Mouse (Mus musculus): ENCODE data around the gene Lxn. TPM values are rescaled to one million over a fixed set of nuclear protein-coding genes. Genes with fewer than 3 reads are reported as not detected.

Lxn gene
- total and polyA plus RNA-seq, 3 experiments, result 30.6 to 92.3 (median 44.2) TPM

DNA sequence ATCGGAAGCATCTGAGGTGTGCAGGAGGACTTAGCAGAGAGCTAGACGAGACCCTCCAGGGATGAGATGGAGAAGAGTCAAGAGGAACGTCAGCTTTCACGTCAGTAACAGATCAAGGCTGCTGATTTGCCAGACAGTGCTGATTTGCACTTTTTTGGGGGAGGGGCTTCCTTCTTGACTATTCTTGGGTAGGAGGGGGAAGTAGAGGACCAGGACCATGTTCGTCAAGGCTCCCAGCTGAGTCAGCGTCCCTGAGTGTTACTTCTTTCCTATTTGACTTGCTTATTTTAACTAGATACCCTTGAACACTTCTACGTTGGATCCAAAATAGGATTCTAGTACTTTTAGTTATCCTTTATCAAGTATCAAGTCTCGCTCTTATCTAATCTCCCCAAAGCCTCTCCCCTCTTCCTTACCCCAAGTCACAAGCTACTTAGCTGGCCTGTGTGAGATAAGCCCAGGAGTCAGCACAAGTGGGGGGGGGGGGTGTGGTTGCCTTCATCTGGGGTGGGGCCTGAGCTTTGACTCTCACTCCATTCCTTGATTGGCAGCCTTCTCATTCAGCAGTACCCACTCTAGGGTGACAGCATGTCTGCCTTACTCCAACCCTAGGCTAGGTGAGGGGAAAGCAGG, 35.2 kb upstream of the Lxn start:
- Histone ChIP-seq H3K4me1 (ENCODE audit: insufficient read depth, low read depth, low read length) (peaks cover 27% of the 10 kb centered on the region), H3K4me3 (ENCODE audit: low read depth, low read length) (peak overlapping the region; percentile 59; the same call in 1 of the 2 replicates), H3K36me3 (replicated peaks) (no peaks in the 10 kb centered on the region), H3K9me3 (replicated peaks) (peaks cover 3% of the 10 kb centered on the region; the same call in 1 of the 2 replicates), H3K27me3 (ENCODE audit: insufficient read depth, low read length) (no peaks in the 10 kb centered on the region; the same call in 1 of the 2 replicates)
- DNase-seq (ENCODE audit: low spot score) (peak; percentile 39), ATAC-seq (ENCODE audit: extremely low read depth, insufficient number of reproducible peaks, low FRiP score, poor library complexity, severe bottlenecking) (peak; percentile 72)
- TF ChIP-seq GATA1 (IDR thresholded peaks at IDR 0.05; ENCODE audit: borderline replicate concordance, low read length) (no peak), TAL1 (conservative IDR thresholded peaks at IDR 0.05; ENCODE audit: low read depth, low read length) (peak; percentile 37; the same call in 1 of the 2 replicates), GATA2 (IDR thresholded peaks at IDR 0.05; ENCODE audit: borderline replicate concordance, low read depth, low read length) (no peak), POLR2AphosphoS5 (IDR thresholded peaks at IDR 0.05; ENCODE audit: insufficient replicate concordance, low read depth, low read length) (no peak)

- no peak for DNase-seq (ENCODE audit: low spot score)
- H3K4me3 ChIP-seq (ENCODE audit: low read depth, low read length), result no peak overlapping the region
- H3K9me3 ChIP-seq (replicated peaks), result peaks cover 3% of the 10 kb centered on the region; the same call in 1 of the 2 replicates
- H3K36me3 ChIP-seq (replicated peaks), result no peaks in the 10 kb centered on the region
- no peak for TF ChIP-seq CTCF (IDR thresholded peaks at IDR 0.05; ENCODE audit: low read depth, low read length)
- TF ChIP-seq TAL1 (conservative IDR thresholded peaks at IDR 0.05; ENCODE audit: low read depth, low read length), result no peak
- no peak for TF ChIP-seq GATA2 (IDR thresholded peaks at IDR 0.05; ENCODE audit: borderline replicate concordance, low read depth, low read length)
- TF ChIP-seq GATA1 (IDR thresholded peaks at IDR 0.05; ENCODE audit: borderline replicate concordance, low read length), result no peak
- no peak for TF ChIP-seq POLR2AphosphoS5 (IDR thresholded peaks at IDR 0.05; ENCODE audit: insufficient replicate concordance, low read depth, low read length)
- peaks cover 27% of the 10 kb centered on the region for H3K4me1 ChIP-seq (ENCODE audit: insufficient read depth, low read depth, low read length)
- no peaks in the 10 kb centered on the region; the same call in 1 of the 2 replicates for H3K27me3 ChIP-seq (ENCODE audit: insufficient read depth, low read length)
- ATAC-seq (ENCODE audit: extremely low read depth, insufficient number of reproducible peaks, low FRiP score, poor library complexity, severe bottlenecking), result peak; percentile 58
Measured at GRCm38 (mm10) chr3:67497998-67498397, 34.3 kb upstream of the Lxn start.

DNA sequence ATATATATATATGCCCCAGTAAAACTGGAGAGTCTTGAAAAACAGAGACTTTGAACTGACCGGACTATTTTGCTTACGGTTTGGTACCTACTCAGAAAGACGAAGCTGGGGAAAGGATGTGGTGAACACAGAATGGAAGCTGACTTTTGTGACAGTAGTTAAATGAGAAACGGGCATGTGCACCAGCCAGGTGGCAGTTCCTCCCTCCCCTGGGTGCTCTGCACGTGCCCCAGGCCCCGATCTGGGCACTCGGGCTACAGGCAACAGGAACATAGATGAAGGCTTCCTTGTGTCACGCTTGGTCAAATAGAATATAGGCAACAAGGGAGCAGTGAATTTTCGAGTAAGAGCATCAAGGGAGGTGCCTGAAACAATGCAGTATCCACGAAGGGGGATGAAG, 32.6 kb upstream of the Lxn start:
- no peak for TF ChIP-seq CTCF (IDR thresholded peaks at IDR 0.05; ENCODE audit: low read depth, low read length)
- no peak overlapping the region for H3K4me3 ChIP-seq (ENCODE audit: low read depth, low read length)
- H3K36me3 ChIP-seq (replicated peaks), result no peaks in the 10 kb centered on the region
- DNase-seq (ENCODE audit: low spot score) (no peak), ATAC-seq (ENCODE audit: extremely low read depth, insufficient number of reproducible peaks, low FRiP score, poor library complexity, severe bottlenecking) (no peak)
- H3K9me3 ChIP-seq (replicated peaks), result peaks cover 3% of the 10 kb centered on the region; the same call in 1 of the 2 replicates
- no peaks in the 10 kb centered on the region for H3K27me3 ChIP-seq (ENCODE audit: insufficient read depth, low read length)
- peaks cover 27% of the 10 kb centered on the region for H3K4me1 ChIP-seq (ENCODE audit: insufficient read depth, low read depth, low read length)

DNA sequence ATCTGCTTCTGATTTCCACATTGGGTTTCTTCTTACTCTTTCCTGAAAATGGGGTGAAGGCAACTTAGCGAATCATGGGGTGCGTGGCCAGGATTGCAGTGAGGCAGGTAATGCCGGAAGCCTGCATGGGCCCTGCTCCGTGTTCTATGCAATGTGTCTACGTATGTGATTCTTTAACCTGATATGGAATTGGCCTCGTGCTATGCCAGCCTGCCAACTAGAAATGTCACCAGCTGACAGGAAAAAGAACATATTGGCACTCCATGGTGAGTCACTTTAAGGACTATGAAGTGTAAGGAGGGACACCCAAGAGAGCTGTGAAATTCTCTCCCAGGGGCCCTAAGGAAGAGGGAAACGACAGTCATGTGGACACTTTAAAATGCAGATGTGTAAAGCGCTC, 29.4 kb upstream of the Lxn start:
- no peaks in the 10 kb centered on the region for H3K27me3 ChIP-seq (ENCODE audit: insufficient read depth, low read length)
- H3K9me3 ChIP-seq (replicated peaks), result no peaks in the 10 kb centered on the region
- H3K4me3 ChIP-seq (ENCODE audit: low read depth, low read length), result no peak overlapping the region
- no peak for DNase-seq (ENCODE audit: low spot score)
- ATAC-seq (ENCODE audit: extremely low read depth, insufficient number of reproducible peaks, low FRiP score, poor library complexity, severe bottlenecking), result no peak
- TF ChIP-seq GATA2 (IDR thresholded peaks at IDR 0.05; ENCODE audit: borderline replicate concordance, low read depth, low read length) (no peak), TAL1 (conservative IDR thresholded peaks at IDR 0.05; ENCODE audit: low read depth, low read length) (no peak), CTCF (IDR thresholded peaks at IDR 0.05; ENCODE audit: low read depth, low read length) (no peak), POLR2AphosphoS5 (IDR thresholded peaks at IDR 0.05; ENCODE audit: insufficient replicate concordance, low read depth, low read length) (no peak)
- H3K4me1 ChIP-seq (ENCODE audit: insufficient read depth, low read depth, low read length), result peaks cover 9% of the 10 kb centered on the region
- H3K36me3 ChIP-seq (replicated peaks), result no peaks in the 10 kb centered on the region

DNA sequence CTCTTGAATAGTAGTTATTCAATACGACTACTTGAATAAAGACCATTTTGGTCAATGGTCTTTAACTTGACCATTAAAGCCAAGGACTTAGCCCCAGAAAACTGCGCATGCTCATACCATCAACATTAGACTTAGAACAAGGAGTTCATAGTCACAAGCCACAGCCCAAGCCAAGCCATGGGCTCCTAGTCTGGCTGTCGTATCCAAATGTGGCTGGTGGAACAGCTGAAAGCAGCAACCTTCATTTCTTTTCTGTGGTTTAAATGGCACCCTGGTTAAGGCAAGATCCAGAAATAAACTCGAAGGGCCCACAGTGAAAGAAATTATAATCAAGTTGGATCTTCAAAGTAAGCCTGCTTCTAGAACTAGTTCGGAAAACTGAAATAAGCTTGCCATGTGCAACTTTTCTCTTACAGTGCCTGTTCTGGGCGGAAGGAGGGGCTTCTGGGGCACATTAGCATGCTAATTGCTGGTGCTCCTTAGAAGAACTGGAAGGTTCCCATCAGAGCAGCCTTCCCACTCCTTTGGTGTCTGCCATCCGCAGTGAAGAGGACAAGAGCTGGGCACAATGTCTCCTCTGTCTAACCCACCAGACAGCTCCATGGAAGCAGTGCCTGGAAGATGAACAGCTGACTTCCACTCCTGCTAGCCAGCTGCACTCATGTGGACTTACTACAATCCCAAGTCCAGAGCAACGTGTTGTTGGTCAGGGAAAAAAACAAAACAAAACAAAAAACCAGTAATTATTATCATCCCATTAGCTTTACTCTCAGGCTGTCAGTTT, 28.6 kb upstream of the Lxn start:
- Histone ChIP-seq H3K4me3 (ENCODE audit: low read depth, low read length) (no peak overlapping the region), H3K27me3 (ENCODE audit: insufficient read depth, low read length) (no peaks in the 10 kb centered on the region; the same call in 1 of the 2 replicates), H3K9me3 (replicated peaks) (no peaks in the 10 kb centered on the region), H3K36me3 (replicated peaks) (no peaks in the 10 kb centered on the region), H3K4me1 (ENCODE audit: insufficient read depth, low read depth, low read length) (peaks cover 3% of the 10 kb centered on the region; the same call in 1 of the 2 replicates)
- DNase-seq (ENCODE audit: low spot score), result no peak
- no peak for ATAC-seq (ENCODE audit: extremely low read depth, insufficient number of reproducible peaks, low FRiP score, poor library complexity, severe bottlenecking)
- TF ChIP-seq CTCF (IDR thresholded peaks at IDR 0.05; ENCODE audit: low read depth, low read length), result no peak

DNA sequence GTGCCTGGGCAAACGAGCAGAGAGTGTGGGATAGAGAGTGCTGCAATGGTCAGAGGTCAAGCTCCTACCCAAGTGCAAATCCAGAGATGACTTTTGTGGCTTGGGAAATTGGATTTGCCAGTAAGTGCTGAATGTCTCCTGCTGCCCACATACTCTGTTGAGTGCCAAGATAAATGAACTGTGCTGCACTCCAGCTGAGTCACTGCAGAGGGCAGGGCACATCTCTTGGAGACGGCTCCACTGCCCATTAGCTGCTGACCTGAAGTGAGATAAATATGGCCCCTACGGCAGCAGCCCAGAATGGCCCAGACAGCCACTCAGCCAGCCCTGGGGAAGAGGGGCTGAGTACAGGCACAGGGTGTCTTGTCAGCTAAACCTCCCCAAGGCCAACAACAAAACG, 26.4 kb upstream of the Lxn start:
- no peak for TF ChIP-seq CTCF (IDR thresholded peaks at IDR 0.05; ENCODE audit: low read depth, low read length)
- no peak for TF ChIP-seq GATA1 (IDR thresholded peaks at IDR 0.05; ENCODE audit: borderline replicate concordance, low read length)
- no peak for TF ChIP-seq TAL1 (conservative IDR thresholded peaks at IDR 0.05; ENCODE audit: low read depth, low read length)
- TF ChIP-seq POLR2AphosphoS5 (IDR thresholded peaks at IDR 0.05; ENCODE audit: insufficient replicate concordance, low read depth, low read length), result no peak
- no peak for TF ChIP-seq GATA2 (IDR thresholded peaks at IDR 0.05; ENCODE audit: borderline replicate concordance, low read depth, low read length)
- Histone ChIP-seq H3K27me3 (ENCODE audit: insufficient read depth, low read length) (no peaks in the 10 kb centered on the region; the same call in none of the 2 replicates), H3K4me3 (ENCODE audit: low read depth, low read length) (no peak overlapping the region), H3K36me3 (replicated peaks) (no peaks in the 10 kb centered on the region), H3K9me3 (replicated peaks) (no peaks in the 10 kb centered on the region), H3K4me1 (ENCODE audit: insufficient read depth, low read depth, low read length) (no peaks in the 10 kb centered on the region)
- DNase-seq (ENCODE audit: low spot score), result no peak
- ATAC-seq (ENCODE audit: extremely low read depth, insufficient number of reproducible peaks, low FRiP score, poor library complexity, severe bottlenecking), result no peak
